Comparison of ENCODE assay signal across 29 mouse cellular contexts in the genomic region with DNA sequence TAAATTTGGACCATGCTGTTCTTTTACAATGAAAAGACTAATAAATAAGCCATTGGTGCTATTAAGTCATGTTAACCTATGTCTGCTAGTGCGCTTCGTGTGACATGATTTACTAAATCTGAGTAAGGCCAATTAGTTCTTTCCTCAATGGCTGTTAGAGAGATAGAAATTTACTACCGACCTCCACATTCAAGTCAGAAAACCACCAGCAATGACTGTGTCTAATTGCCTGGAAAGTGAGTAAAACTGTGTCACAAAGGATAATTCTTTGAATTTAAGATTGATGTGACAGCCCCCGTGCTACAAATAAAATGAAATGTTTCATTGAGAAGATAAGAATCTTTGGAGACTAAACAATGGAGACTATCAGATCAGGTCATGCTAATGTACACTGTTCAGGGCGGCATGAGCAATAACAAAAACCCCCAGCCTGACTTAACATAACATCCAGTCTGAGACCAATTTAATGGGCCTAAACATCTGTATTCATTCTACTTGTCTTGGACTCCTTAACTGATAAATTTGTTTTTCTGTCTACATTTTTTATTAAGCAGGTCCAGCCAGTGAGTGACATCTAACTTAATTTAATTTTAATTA.
DNase-seq lines count a peak whose midpoint lies in the region; ATAC-seq and TF ChIP-seq lines count a peak whose summit lies in the region.
"Had no signal": no experiment of that assay in that cellular context is flagged by ENCODE, and none has a peak within 500 bp of the region (broad histone marks: within the 10 kb centered on the region; RNA-seq: fewer than 3 reads in every experiment).

No protein-coding gene starts in this region.

- H3K4me3 ChIP-seq in kidney, embryonic 16.5 days (ENCODE audit: low read length), result no peak overlapping the region
- no peak overlapping the region for H3K4me3 ChIP-seq in neural tube, embryonic 13.5 days
- no peak overlapping the region for H3K4me3 ChIP-seq in stomach, postnatal 0 days (ENCODE audit: low read depth, low read length)
- H3K4me3 ChIP-seq: embryonic facial prominence, embryonic 15.5 days; forebrain, embryonic 12.5 days; heart, embryonic 13.5 days; hindbrain, embryonic 10.5 days; left cerebral cortex, adult 2 months; limb, embryonic 12.5 days; liver, embryonic 15.5 days; midbrain, embryonic 10.5 days; midbrain, embryonic 15.5 days had no signal

- no peak for TF ChIP-seq CTCF in stomach, postnatal 0 days (IDR thresholded peaks at IDR 0.05; ENCODE audit: low read depth)

- no peak overlapping the region for H3K9ac ChIP-seq in kidney, embryonic 16.5 days (replicated peaks; ENCODE audit: low read length)
- no peak overlapping the region for H3K9ac ChIP-seq in neural tube, embryonic 13.5 days
- no peak overlapping the region for H3K9ac ChIP-seq in stomach, postnatal 0 days (ENCODE audit: low read length)
- H3K9ac ChIP-seq: embryonic facial prominence, embryonic 15.5 days; forebrain, embryonic 12.5 days; forebrain, postnatal 0 days; heart, embryonic 13.5 days; limb, embryonic 12.5 days; liver, embryonic 15.5 days; lung, embryonic 14.5 days; midbrain, embryonic 15.5 days had no signal

- WGBS in kidney, embryonic 16.5 days, result 10% methylated on average over 5 of the region's 5 CpGs
- WGBS in neural tube, embryonic 13.5 days, result 5% methylated on average over 5 of the region's 5 CpGs
- 36% methylated on average over 5 of the region's 5 CpGs for WGBS in stomach, postnatal 0 days

- H3K4me1 ChIP-seq in kidney, embryonic 16.5 days (ENCODE audit: insufficient read depth, low read length), result no peaks in the 10 kb centered on the region
- H3K4me1 ChIP-seq in neural tube, embryonic 13.5 days (replicated peaks), result no peaks in the 10 kb centered on the region
- no peaks in the 10 kb centered on the region for H3K4me1 ChIP-seq in stomach, postnatal 0 days (replicated peaks; ENCODE audit: control insufficient read depth, insufficient read depth)
- H3K4me1 ChIP-seq: embryonic facial prominence, embryonic 15.5 days; forebrain, embryonic 12.5 days; heart, embryonic 13.5 days; hindbrain, embryonic 10.5 days; limb, embryonic 12.5 days; liver, embryonic 15.5 days; midbrain, embryonic 10.5 days; midbrain, embryonic 15.5 days had no signal

- H3K4me2 ChIP-seq in kidney, embryonic 16.5 days (replicated peaks; ENCODE audit: low read depth, low read length), result no peak overlapping the region
- no peak overlapping the region for H3K4me2 ChIP-seq in neural tube, embryonic 13.5 days
- no peak overlapping the region for H3K4me2 ChIP-seq in stomach, postnatal 0 days (replicated peaks; ENCODE audit: low read depth)
- H3K4me2 ChIP-seq: embryonic facial prominence, embryonic 15.5 days; forebrain, embryonic 12.5 days; heart, embryonic 13.5 days; limb, embryonic 12.5 days; liver, embryonic 15.5 days; lung, embryonic 14.5 days; midbrain, embryonic 15.5 days had no signal

- no peaks in the 10 kb centered on the region for H3K36me3 ChIP-seq in kidney, embryonic 16.5 days (ENCODE audit: insufficient read depth, low read length)
- no peaks in the 10 kb centered on the region for H3K36me3 ChIP-seq in neural tube, embryonic 13.5 days
- no peaks in the 10 kb centered on the region for H3K36me3 ChIP-seq in stomach, postnatal 0 days (ENCODE audit: control insufficient read depth, insufficient read depth, low read length)
- H3K36me3 ChIP-seq: embryonic facial prominence, embryonic 15.5 days; forebrain, embryonic 12.5 days; heart, embryonic 13.5 days; hindbrain, embryonic 10.5 days; limb, embryonic 12.5 days; liver, embryonic 15.5 days; midbrain, embryonic 10.5 days; midbrain, embryonic 15.5 days had no signal

- DNase-seq in kidney, adult 11 months, result no peak
- peak; percentile 24 for DNase-seq in embryo, embryonic 10 days (ENCODE audit: low spot score)
- DNase-seq in embryo, embryonic 10.5 days (ENCODE audit: low spot score), result peak; percentile 44
- DNase-seq in stomach, postnatal 0 days (ENCODE audit: low spot score), result no peak
- DNase-seq: adrenal gland, postnatal 25 days; B cell, adult 2 months; cerebellum, adult 18-20 months; cerebellum, postnatal 10 days; forebrain, postnatal 0 days; heart, postnatal 10 days; kidney, adult 9 months; lung, embryonic 14.5 days; lung, postnatal 14 days; right cerebral cortex, postnatal 4 days; thymus, adult 2 months; thymus, postnatal 4 days had no signal

- H3K9me3 ChIP-seq in kidney, embryonic 16.5 days (ENCODE audit: low read length), result no peaks in the 10 kb centered on the region
- H3K9me3 ChIP-seq in neural tube, embryonic 13.5 days, result no peaks in the 10 kb centered on the region
- H3K9me3 ChIP-seq in stomach, postnatal 0 days (ENCODE audit: control insufficient read depth, low read length), result no peaks in the 10 kb centered on the region
- H3K9me3 ChIP-seq: embryonic facial prominence, embryonic 15.5 days; forebrain, embryonic 12.5 days; heart, embryonic 13.5 days; hindbrain, embryonic 10.5 days; limb, embryonic 12.5 days; liver, embryonic 15.5 days; midbrain, embryonic 10.5 days; midbrain, embryonic 15.5 days had no signal

- TF ChIP-seq EP300 in stomach, postnatal 0 days (optimal IDR thresholded peaks at IDR 0.05), result no peak

- H3K27ac ChIP-seq in kidney, embryonic 16.5 days (ENCODE audit: low read length), result no peak overlapping the region
- no peak overlapping the region for H3K27ac ChIP-seq in neural tube, embryonic 13.5 days (replicated peaks)
- H3K27ac ChIP-seq in stomach, postnatal 0 days (replicated peaks), result no peak overlapping the region
- H3K27ac ChIP-seq: embryonic facial prominence, embryonic 15.5 days; forebrain, embryonic 12.5 days; heart, embryonic 13.5 days; hindbrain, embryonic 10.5 days; hindbrain, postnatal 0 days; left cerebral cortex, adult 2 months; limb, embryonic 12.5 days; liver, embryonic 15.5 days; midbrain, embryonic 10.5 days; midbrain, embryonic 15.5 days had no signal

- no peaks in the 10 kb centered on the region for H3K27me3 ChIP-seq in kidney, embryonic 16.5 days (ENCODE audit: insufficient read depth, low read length)
- H3K27me3 ChIP-seq in neural tube, embryonic 13.5 days, result peaks cover 47% of the 10 kb centered on the region
- H3K27me3 ChIP-seq in stomach, postnatal 0 days (ENCODE audit: control insufficient read depth, insufficient read depth, low read length), result no peaks in the 10 kb centered on the region
- H3K27me3 ChIP-seq: embryonic facial prominence, embryonic 15.5 days; forebrain, embryonic 12.5 days; heart, embryonic 13.5 days; limb, embryonic 12.5 days; liver, embryonic 15.5 days; midbrain, embryonic 15.5 days had no signal

- ATAC-seq in kidney, embryonic 16.5 days (ENCODE audit: low FRiP score, low TSS enrichment), result peak; percentile 84; the same call in 1 of the 2 replicates
- peak; percentile 36; the same call in 1 of the 2 replicates for ATAC-seq in neural tube, embryonic 13.5 days (ENCODE audit: low read depth)
- ATAC-seq in stomach, postnatal 0 days (ENCODE audit: low FRiP score, low TSS enrichment), result no peak
- ATAC-seq: forebrain, postnatal 0 days; hindbrain, postnatal 0 days; intestine, embryonic 16.5 days; midbrain, embryonic 15.5 days had no signal

Comparison
In these comparisons a context has a peak if more than half of its experiments do, and no peak if none do; other contexts are left out.
1. DNase-seq: peak in embryo, embryonic 10 days (single experiment) and embryo, embryonic 10.5 days (single experiment); none in kidney, adult 11 months (single experiment) and stomach, postnatal 0 days (single experiment).